Mouse (Mus musculus) right cerebral cortex, postnatal 36 days (tissue): ENCODE data around the gene Gdf3.

Experiments
- DNase-seq, 2 experiments: peaks; one replicate each; pipeline ENCODE4 v3.0.0; 2022; ENCODE audit warnings: low spot score in 2 of 2, mixed read lengths in 1 of 2

The Gdf3 gene

DNA sequence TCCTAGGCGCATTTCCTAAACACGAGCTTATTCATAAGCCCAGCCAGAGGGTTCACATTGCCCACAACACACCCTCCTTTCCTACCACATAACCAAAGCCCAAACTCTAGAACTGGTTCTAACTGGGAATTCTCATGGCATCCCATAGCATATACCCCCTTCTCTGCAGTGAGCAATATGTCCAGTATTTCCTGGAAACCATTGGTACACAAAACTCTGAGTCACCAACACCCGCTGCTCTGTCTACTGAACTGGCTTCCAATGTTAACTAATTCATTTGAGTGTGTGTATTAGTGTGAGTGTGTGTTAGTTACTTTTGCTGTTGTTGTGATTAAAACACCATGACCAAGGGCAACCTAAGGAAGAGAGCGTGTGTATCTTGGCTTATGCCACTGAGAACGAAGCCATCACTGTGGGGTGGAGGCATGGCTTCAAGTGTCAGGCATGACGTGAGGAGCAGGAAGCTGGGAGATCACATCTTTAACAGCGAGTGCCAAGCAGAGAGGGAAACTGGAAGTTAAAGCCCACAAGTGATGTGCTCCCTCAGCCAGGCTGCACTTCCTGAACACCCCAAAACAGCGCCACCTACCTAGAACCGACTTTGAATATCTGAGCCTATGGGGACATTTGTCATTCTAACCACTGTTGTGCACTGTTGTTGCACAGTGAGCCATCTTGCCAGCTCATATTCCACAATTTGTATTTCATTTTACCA is 44.7 kb downstream of the Gdf3 start:
- no peak for DNase-seq

DNA sequence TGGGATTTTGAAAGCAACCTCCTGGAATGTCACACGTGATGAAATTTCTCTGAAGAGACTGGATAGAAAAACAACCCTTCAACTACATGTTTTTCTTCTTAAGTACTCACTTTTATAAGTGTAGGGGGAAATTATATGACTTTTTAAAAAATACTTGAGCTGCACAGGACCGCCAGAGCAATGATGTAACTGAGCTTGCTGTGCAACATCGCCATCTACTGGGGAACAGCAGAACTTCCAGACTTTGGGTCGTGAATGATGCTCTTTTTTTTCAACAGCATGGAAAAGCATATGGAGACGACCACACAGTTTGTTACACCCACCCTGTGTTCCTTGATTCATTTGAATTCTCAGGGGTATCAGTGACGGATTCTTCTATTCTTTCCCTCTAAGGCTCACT is 47.4 kb downstream of the Gdf3 start:
- peak; percentile 23 to 33 for DNase-seq

DNA sequence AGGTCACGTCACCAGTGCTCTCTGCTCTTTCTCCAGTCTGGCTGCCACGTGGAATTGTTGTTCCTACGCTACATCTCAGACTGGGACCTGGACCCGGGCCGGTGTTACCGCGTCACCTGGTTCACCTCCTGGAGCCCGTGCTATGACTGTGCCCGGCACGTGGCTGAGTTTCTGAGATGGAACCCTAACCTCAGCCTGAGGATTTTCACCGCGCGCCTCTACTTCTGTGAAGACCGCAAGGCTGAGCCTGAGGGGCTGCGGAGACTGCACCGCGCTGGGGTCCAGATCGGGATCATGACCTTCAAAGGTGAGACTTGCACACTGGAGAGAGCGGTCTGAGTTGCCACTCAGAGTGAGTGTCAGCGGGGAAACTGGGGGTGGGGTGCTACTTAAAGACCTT is 48.9 kb downstream of the Gdf3 start:
- DNase-seq: no peak

DNA sequence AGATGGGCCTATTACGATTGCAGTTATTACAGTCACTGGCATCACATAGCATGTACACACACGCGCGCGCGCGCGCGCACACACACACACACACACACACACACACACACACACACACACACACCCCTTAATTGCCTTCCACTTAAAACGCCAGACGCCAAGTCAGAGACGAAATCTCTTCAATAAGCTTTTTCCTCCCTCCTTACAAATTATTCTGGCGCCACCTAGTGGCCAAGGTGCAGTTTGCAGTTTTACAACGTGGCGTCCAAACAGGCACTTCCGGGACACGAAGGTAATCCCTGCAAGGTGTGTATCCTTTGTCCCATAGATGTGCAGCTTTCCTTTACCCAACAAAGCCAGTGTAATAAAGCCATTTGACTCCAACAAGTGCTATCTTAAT is 49.5 kb downstream of the Gdf3 start:
- peak; percentile 23 to 41 for DNase-seq

DNA sequence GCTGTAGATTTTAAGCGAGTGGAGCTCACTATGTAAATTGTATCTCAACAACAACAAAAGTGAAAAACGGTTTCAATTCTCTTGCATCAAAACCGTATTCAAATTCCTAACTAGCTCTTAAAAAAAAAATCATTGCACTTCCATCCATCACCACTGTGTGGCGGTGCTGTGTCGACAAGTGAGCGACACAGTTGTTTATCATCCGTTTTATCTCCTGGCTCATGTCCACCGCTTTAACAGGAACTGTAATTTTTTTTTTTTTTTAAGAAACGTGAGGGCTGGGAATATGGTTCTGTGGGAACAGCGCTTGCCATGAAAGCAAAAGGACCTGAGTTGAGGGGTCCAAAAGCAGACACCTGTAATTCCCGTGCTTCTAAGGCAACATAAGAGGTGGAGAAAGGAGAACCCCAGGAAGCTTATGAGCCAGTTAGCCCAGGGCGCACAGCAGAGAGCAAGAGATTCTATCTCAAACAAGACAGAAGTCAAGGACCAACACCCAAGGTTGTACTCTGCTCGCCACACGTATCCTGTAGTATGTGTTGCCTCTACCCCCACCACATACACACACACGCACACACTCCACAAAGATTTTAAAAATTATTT is 52.8 kb downstream of the Gdf3 start:
- DNase-seq: peak; percentile 34 to 57
